Mouse (Mus musculus): ENCODE measurements around the gene Cxcl16. TPM values are rescaled to one million over a fixed set of nuclear protein-coding genes. Genes with fewer than 3 reads are reported as not detected.

Cxcl16 gene
- polyA plus RNA-seq, 1 experiment from 2014 or later: 45.1 TPM

GRCm38 (mm10) chr11:70437426-70437825 is 22.4 kb downstream of the Cxcl16 start:
- WGBS: 76% methylated on average over 6 of the region's 6 CpGs
- TF ChIP-seq EP300 (IDR thresholded peaks at IDR 0.05) (no peak), CTCF (IDR thresholded peaks at IDR 0.05) (no peak)
- no peak overlapping the region for H3K27ac ChIP-seq (ENCODE audit: low read length)
- no peak overlapping the region for H3K4me3 ChIP-seq (ENCODE audit: low read depth, low read length)
- H3K27me3 ChIP-seq (replicated peaks; ENCODE audit: insufficient read depth, low read length): no peaks in the 10 kb centered on the region
- H3K9ac ChIP-seq (replicated peaks; ENCODE audit: low read depth): no peak overlapping the region
- peaks cover 6% of the 10 kb centered on the region; the same call in 1 of the 2 replicates for H3K4me1 ChIP-seq (ENCODE audit: insufficient read depth, low read depth, low read length)
- H3K9me3 ChIP-seq (ENCODE audit: low read length): no peaks in the 10 kb centered on the region
- ATAC-seq (no peak), DNase-seq (ENCODE audit: low spot score) (no peak)
- H3K4me2 ChIP-seq (replicated peaks; ENCODE audit: low read depth, low read length): no peak overlapping the region
- 0 out of 2 replicates have a peak, but pooled peaks cover 6% of the 10 kb centered on the region for H3K36me3 ChIP-seq (ENCODE audit: insufficient read depth, low read length)

GRCm38 (mm10) chr11:70435476-70435875 is 24.3 kb downstream of the Cxcl16 start:
- WGBS: 45% methylated on average over 5 of the region's 5 CpGs
- H3K9ac ChIP-seq (replicated peaks; ENCODE audit: low read depth): no peak overlapping the region

GRCm38 (mm10) chr11:70433951-70434350 is 25.8 kb downstream of the Cxcl16 start:
- H3K4me3 ChIP-seq (ENCODE audit: low read depth, low read length): no peak overlapping the region
- no peak overlapping the region for H3K9ac ChIP-seq (replicated peaks; ENCODE audit: low read depth)
- H3K36me3 ChIP-seq (ENCODE audit: insufficient read depth, low read length): 0 out of 2 replicates have a peak, but pooled peaks cover 6% of the 10 kb centered on the region
- ATAC-seq: no peak
- peaks cover 6% of the 10 kb centered on the region; the same call in 1 of the 2 replicates for H3K4me1 ChIP-seq (ENCODE audit: insufficient read depth, low read depth, low read length)
- 0 out of 2 replicates have a peak overlapping the region, but pooled peaks have one; percentile 9 for H3K4me2 ChIP-seq (replicated peaks; ENCODE audit: low read depth, low read length)
- no peak overlapping the region for H3K27ac ChIP-seq (ENCODE audit: low read length)
- no peak for TF ChIP-seq EP300 (IDR thresholded peaks at IDR 0.05)
- no peak for TF ChIP-seq CTCF (IDR thresholded peaks at IDR 0.05)
- 93% methylated on average over 3 of the region's 3 CpGs for WGBS
- H3K9me3 ChIP-seq (ENCODE audit: low read length): no peaks in the 10 kb centered on the region
- no peak for DNase-seq (ENCODE audit: low spot score)
- no peaks in the 10 kb centered on the region for H3K27me3 ChIP-seq (replicated peaks; ENCODE audit: insufficient read depth, low read length)

More at GRCm38 (mm10) chr11:70435476-70435875, 24.3 kb downstream of the Cxcl16 start:
- TF ChIP-seq EP300 (IDR thresholded peaks at IDR 0.05): no peak
- TF ChIP-seq CTCF (IDR thresholded peaks at IDR 0.05): no peak
- H3K4me1 ChIP-seq (ENCODE audit: insufficient read depth, low read depth, low read length): peaks cover 6% of the 10 kb centered on the region; the same call in 1 of the 2 replicates
- H3K27ac ChIP-seq (ENCODE audit: low read length): no peak overlapping the region
- H3K36me3 ChIP-seq (ENCODE audit: insufficient read depth, low read length): 0 out of 2 replicates have a peak, but pooled peaks cover 6% of the 10 kb centered on the region
- H3K27me3 ChIP-seq (replicated peaks; ENCODE audit: insufficient read depth, low read length): no peaks in the 10 kb centered on the region
- H3K9me3 ChIP-seq (ENCODE audit: low read length): no peaks in the 10 kb centered on the region
- DNase-seq (ENCODE audit: low spot score): no peak
- ATAC-seq: no peak
- H3K4me3 ChIP-seq (ENCODE audit: low read depth, low read length): no peak overlapping the region
- H3K4me2 ChIP-seq (replicated peaks; ENCODE audit: low read depth, low read length): no peak overlapping the region

GRCm38 (mm10) chr11:70433569-70433943 is 26.2 kb downstream of the Cxcl16 start:
- Histone ChIP-seq H3K4me3 (ENCODE audit: low read depth, low read length) (no peak overlapping the region), H3K4me2 (replicated peaks; ENCODE audit: low read depth, low read length) (no peak overlapping the region), H3K27me3 (replicated peaks; ENCODE audit: insufficient read depth, low read length) (no peaks in the 10 kb centered on the region), H3K9me3 (ENCODE audit: low read length) (no peaks in the 10 kb centered on the region), H3K36me3 (ENCODE audit: insufficient read depth, low read length) (0 out of 2 replicates have a peak, but pooled peaks cover 6% of the 10 kb centered on the region), H3K27ac (ENCODE audit: low read length) (no peak overlapping the region), H3K9ac (replicated peaks; ENCODE audit: low read depth) (no peak overlapping the region), H3K4me1 (ENCODE audit: insufficient read depth, low read depth, low read length) (peaks cover 6% of the 10 kb centered on the region; the same call in 1 of the 2 replicates)
- TF ChIP-seq CTCF (IDR thresholded peaks at IDR 0.05) (no peak), EP300 (IDR thresholded peaks at IDR 0.05) (no peak)
- DNase-seq (ENCODE audit: low spot score) (no peak), ATAC-seq (no peak)
- 56% methylated on average over 1 of the region's 1 CpGs for WGBS

GRCm38 (mm10) chr11:70432895-70433568 is 26.8 kb downstream of the Cxcl16 start:
- no peak for TF ChIP-seq EP300 (IDR thresholded peaks at IDR 0.05)
- no peak for TF ChIP-seq CTCF (IDR thresholded peaks at IDR 0.05)
- peak; percentile 42 for DNase-seq (ENCODE audit: low spot score)
- no peaks in the 10 kb centered on the region for H3K27me3 ChIP-seq (replicated peaks; ENCODE audit: insufficient read depth, low read length)
- peak overlapping the region; percentile 51; the same call in 1 of the 2 replicates for H3K9ac ChIP-seq (replicated peaks; ENCODE audit: low read depth)
- H3K4me2 ChIP-seq (replicated peaks; ENCODE audit: low read depth, low read length): peak overlapping the region; percentile 89
- H3K4me3 ChIP-seq (ENCODE audit: low read depth, low read length): peak overlapping the region; percentile 65
- WGBS: 6% methylated on average over 15 of the region's 15 CpGs
- no peaks in the 10 kb centered on the region for H3K9me3 ChIP-seq (ENCODE audit: low read length)
- H3K4me1 ChIP-seq (ENCODE audit: insufficient read depth, low read depth, low read length): peaks cover 6% of the 10 kb centered on the region; the same call in 1 of the 2 replicates
- H3K36me3 ChIP-seq (ENCODE audit: insufficient read depth, low read length): 0 out of 2 replicates have a peak, but pooled peaks cover 6% of the 10 kb centered on the region
- peak overlapping the region; percentile 71; the same call in 1 of the 2 replicates for H3K27ac ChIP-seq (ENCODE audit: low read length)
- peak; percentile 4; the same call in 1 of the 2 replicates for ATAC-seq

GRCm38 (mm10) chr11:70432048-70432894 is 27.5 kb downstream of the Cxcl16 start, which contains the start of gene Arrb2:
Gene Arrb2, plus strand, starts transcription at chr11:70432635.
- Histone ChIP-seq H3K4me3 (ENCODE audit: low read depth, low read length) (peak within 1 kb of the TSS; percentile 65), H3K36me3 (ENCODE audit: insufficient read depth, low read length) (0 out of 2 replicates have a peak, but pooled peaks cover 6% of the 10 kb centered on the region), H3K9ac (replicated peaks; ENCODE audit: low read depth) (peak within 1 kb of the TSS; percentile 51; the same call in 1 of the 2 replicates), H3K27ac (ENCODE audit: low read length) (peak within 1 kb of the TSS; percentile 71; the same call in 1 of the 2 replicates), H3K9me3 (ENCODE audit: low read length) (no peaks in the 10 kb centered on the region), H3K4me2 (replicated peaks; ENCODE audit: low read depth, low read length) (peak within 1 kb of the TSS; percentile 89), H3K27me3 (replicated peaks; ENCODE audit: insufficient read depth, low read length) (no peaks in the 10 kb centered on the region), H3K4me1 (ENCODE audit: insufficient read depth, low read depth, low read length) (peaks cover 6% of the 10 kb centered on the region; the same call in 1 of the 2 replicates)
- DNase-seq (ENCODE audit: low spot score): peak; percentile 99
- WGBS: under 1% methylated on average over 67 of the region's 75 CpGs
- peak; percentile 96 for ATAC-seq
- TF ChIP-seq CTCF (IDR thresholded peaks at IDR 0.05): peak; percentile 72
- TF ChIP-seq EP300 (IDR thresholded peaks at IDR 0.05): peak; percentile 38; the same call in 1 of the 2 replicates
